Mouse (Mus musculus) stomach, postnatal 0 days (tissue): ENCODE data around the gene Nfic. TPM values are rescaled to one million over a fixed set of nuclear protein-coding genes. Genes with fewer than 3 reads are reported as not detected.
A peak's percentile ranks its signal among the peaks of the same experiment; 100 is the strongest.

Source experiments
- ATAC-seq: fragments of 200-750 bp; cut with Nextera tagmentation; 2 replicates; pipeline ENCODE4 v1.8.0; 2017; ENCODE audit not compliant: low FRiP score, low TSS enrichment
- DNase-seq: peaks from one replicate; pipeline ENCODE4 v3.0.0-alpha.2; 2016; ENCODE audit warnings: low spot score
- H3K27ac ChIP-seq: fragments of 300-500 bp; sonication (generic); replicated peaks from 2 replicates; pipeline ENCODE4 v1.5.1; 2014; ENCODE audit warnings: mild to moderate bottlenecking, control low read depth
- H3K27me3 ChIP-seq: fragments of 300-500 bp; sonication (generic); 2 replicates; pipeline ENCODE4 v1.6.1; 2014; ENCODE audit warnings: low read length; ENCODE audit not compliant: control insufficient read depth, insufficient read depth
- H3K36me3 ChIP-seq: fragments of 300-500 bp; sonication (generic); 2 replicates; pipeline ENCODE4 v1.6.1; 2014; ENCODE audit warnings: low read length, mixed read lengths; ENCODE audit not compliant: control insufficient read depth, insufficient read depth
- H3K4me1 ChIP-seq: fragments of 300-500 bp; sonication (generic); replicated peaks from 2 replicates; pipeline ENCODE4 v1.6.1; 2014; ENCODE audit warnings: antibody characterized with exemption; ENCODE audit not compliant: control insufficient read depth, insufficient read depth
- H3K4me2 ChIP-seq: fragments of 300-500 bp; sonication (generic); replicated peaks from 2 replicates; pipeline ENCODE4 v1.6.1; 2014; ENCODE audit warnings: low read depth, mild to moderate bottlenecking, control low read depth, moderate library complexity
- H3K4me3 ChIP-seq: fragments of 300-500 bp; sonication (generic); 2 replicates; pipeline ENCODE4 v1.5.1; 2014; ENCODE audit warnings: low read depth, low read length, control low read depth
- H3K9ac ChIP-seq: fragments of 300-500 bp; sonication (generic); 2 replicates; pipeline ENCODE4 v1.6.1; 2014; ENCODE audit warnings: mild to moderate bottlenecking, low read length, control low read depth, mixed read lengths
- H3K9me3 ChIP-seq: fragments of 300-500 bp; sonication (generic); 2 replicates; pipeline ENCODE4 v1.6.1; 2016; ENCODE audit warnings: low read length; ENCODE audit not compliant: control insufficient read depth
- CTCF ChIP-seq: IDR thresholded peaks from 2 replicates; pipeline ENCODE4 v1.5.1; 2016; ENCODE audit warnings: antibody characterized with exemption, low read depth, mild to moderate bottlenecking, moderate library complexity
- EP300 ChIP-seq: optimal IDR thresholded peaks from 2 replicates; pipeline ENCODE3; 2016; ENCODE audit warnings: antibody characterized with exemption
- whole genome bisulfite sequencing: fragments of 180-500 bp; shearing (Covaris S2); extraction: QIAGEN DNeasy Blood & Tissue Kit; methylation state at CpG from one replicate; pipeline ENCODE4 v1.1.7; 2014; 5-methylcytosine and 5-hydroxymethylcytosine counted together
- polyA plus RNA-seq: library from polyadenylated mRNA; unstranded; fragments of >200 nt; fragmentation: Nextera tagmentation; extraction: Ambion mirVana; gene quantifications from 2 replicates; pipeline ENCODE4 v1.2.1, GENCODE M21; 2015

The Nfic gene
- polyA plus RNA-seq, 1 experiment from 2014 or later: 40.4 TPM

DNA sequence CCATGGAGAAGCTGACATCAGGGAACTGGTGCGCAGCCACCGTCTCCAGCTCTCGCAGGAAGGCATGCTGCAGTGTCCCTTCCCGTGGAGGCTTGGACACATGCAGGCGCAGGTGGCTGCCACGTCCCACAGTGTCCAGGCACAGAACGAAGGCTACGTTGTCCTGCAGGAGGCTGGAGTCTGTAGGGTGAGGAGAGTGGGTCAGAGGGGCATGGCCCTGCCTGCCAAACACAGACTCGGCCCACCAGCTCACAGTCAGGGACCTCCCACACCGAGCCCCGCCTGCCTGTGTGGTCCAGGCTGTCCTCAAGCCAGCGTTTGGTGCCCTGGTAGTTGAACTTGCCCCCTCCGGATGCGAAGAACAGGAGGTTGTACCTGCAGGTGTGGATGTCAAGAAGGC, 34.5 kb upstream of the Nfic start:
- H3K9me3 ChIP-seq: no peaks in the 10 kb centered on the region
- TF ChIP-seq EP300 (no peak), CTCF (no peak)
- no peak overlapping the region for H3K4me2 ChIP-seq
- peaks cover 34% of the 10 kb centered on the region for H3K36me3 ChIP-seq
- 84% methylated on average over 14 of the region's 14 CpGs for WGBS
- ATAC-seq (no peak), DNase-seq (no peak)
- H3K4me1 ChIP-seq: no peaks in the 10 kb centered on the region
- H3K27ac ChIP-seq: no peak overlapping the region
- no peak overlapping the region for H3K4me3 ChIP-seq
- H3K9ac ChIP-seq: no peak overlapping the region
- no peaks in the 10 kb centered on the region for H3K27me3 ChIP-seq

- Histone ChIP-seq H3K27me3 (no peaks in the 10 kb centered on the region), H3K4me2 (no peak overlapping the region), H3K9me3 (no peaks in the 10 kb centered on the region), H3K36me3 (peaks cover 34% of the 10 kb centered on the region), H3K4me1 (no peaks in the 10 kb centered on the region), H3K9ac (no peak overlapping the region), H3K27ac (no peak overlapping the region), H3K4me3 (no peak overlapping the region)
- ATAC-seq: no peak
- no peak for TF ChIP-seq CTCF
- TF ChIP-seq EP300: no peak
- DNase-seq: no peak
- 83% methylated on average over 11 of the region's 11 CpGs for WGBS
These were observed 32.6 kb upstream of the Nfic start for GRCm38 (mm10) chr10:81488081-81488480.

DNA sequence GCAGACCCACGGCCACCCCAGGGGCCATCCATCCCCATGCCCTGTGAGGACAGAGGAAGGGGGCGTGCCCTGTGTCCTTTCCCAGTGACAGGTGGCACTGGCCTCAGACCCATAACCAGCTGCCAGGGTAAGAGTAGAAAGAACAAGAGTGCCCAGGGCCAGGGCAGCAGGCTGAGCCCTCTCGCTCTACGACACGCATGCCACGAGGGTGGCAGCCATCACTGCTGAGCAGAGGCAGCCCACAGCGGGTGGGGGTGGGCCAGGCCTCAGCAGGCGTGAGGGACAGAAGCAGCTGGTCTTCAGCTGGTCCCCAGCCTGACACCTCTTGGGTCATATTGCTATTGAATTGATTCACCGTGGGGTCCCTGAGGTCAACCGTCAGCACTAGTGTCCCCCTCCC, 31.1 kb upstream of the Nfic start:
- Histone ChIP-seq H3K4me2 (no peak overlapping the region), H3K9me3 (no peaks in the 10 kb centered on the region), H3K9ac (no peak overlapping the region), H3K4me3 (no peak overlapping the region), H3K36me3 (peaks cover 27% of the 10 kb centered on the region), H3K27me3 (no peaks in the 10 kb centered on the region; the same call in 1 of the 2 replicates), H3K27ac (no peak overlapping the region), H3K4me1 (no peaks in the 10 kb centered on the region)
- DNase-seq: no peak
- ATAC-seq: no peak
- TF ChIP-seq EP300: no peak
- TF ChIP-seq CTCF: no peak
- 88% methylated on average over 10 of the region's 10 CpGs for WGBS

DNA sequence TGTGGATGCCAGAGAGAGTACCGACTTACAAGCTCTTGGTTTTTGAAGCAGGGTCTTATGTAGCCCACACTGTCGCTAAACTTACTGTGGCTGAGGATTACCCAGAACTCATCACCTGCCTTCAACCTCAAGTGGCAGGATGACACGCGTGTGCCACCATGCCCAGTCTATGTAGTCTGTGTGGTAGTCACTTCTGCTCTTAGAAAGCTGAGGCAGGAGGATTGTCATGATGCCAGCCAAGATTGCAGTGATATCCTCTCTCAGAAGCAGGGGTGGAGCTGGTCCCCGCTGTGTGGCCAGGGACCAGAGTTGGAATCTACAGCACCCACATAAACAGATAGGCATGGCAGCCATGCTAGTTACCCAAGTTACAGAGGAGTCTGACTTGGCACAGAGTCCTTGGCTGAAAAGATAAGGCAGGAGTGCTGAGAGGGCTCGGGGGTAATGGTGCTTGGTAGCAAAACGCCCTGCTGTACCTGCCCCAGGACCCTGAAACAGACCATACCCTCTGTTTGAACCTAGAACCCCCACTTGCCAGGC, 30.1 kb upstream of the Nfic start:
- Histone ChIP-seq H3K4me1 (no peaks in the 10 kb centered on the region), H3K27ac (no peak overlapping the region), H3K36me3 (peaks cover 18% of the 10 kb centered on the region; the same call in 1 of the 2 replicates), H3K4me2 (no peak overlapping the region), H3K9ac (no peak overlapping the region), H3K9me3 (no peaks in the 10 kb centered on the region), H3K27me3 (no peaks in the 10 kb centered on the region; the same call in 1 of the 2 replicates), H3K4me3 (no peak overlapping the region)
- 68% methylated on average over 7 of the region's 7 CpGs for WGBS
- DNase-seq: no peak
- ATAC-seq: no peak
- TF ChIP-seq CTCF (no peak), EP300 (no peak)

GRCm38 (mm10) chr10:81485060-81485449, 29.6 kb upstream of the Nfic start:
- Histone ChIP-seq H3K36me3 (peaks cover 18% of the 10 kb centered on the region; the same call in 1 of the 2 replicates), H3K27ac (no peak overlapping the region), H3K9me3 (no peaks in the 10 kb centered on the region), H3K9ac (no peak overlapping the region), H3K4me1 (no peaks in the 10 kb centered on the region), H3K4me3 (no peak overlapping the region), H3K27me3 (no peaks in the 10 kb centered on the region; the same call in 1 of the 2 replicates), H3K4me2 (no peak overlapping the region)
- ATAC-seq (no peak), DNase-seq (no peak)
- 23% methylated on average over 2 of the region's 2 CpGs for WGBS
- TF ChIP-seq CTCF (peak; percentile 39), EP300 (no peak)

DNA sequence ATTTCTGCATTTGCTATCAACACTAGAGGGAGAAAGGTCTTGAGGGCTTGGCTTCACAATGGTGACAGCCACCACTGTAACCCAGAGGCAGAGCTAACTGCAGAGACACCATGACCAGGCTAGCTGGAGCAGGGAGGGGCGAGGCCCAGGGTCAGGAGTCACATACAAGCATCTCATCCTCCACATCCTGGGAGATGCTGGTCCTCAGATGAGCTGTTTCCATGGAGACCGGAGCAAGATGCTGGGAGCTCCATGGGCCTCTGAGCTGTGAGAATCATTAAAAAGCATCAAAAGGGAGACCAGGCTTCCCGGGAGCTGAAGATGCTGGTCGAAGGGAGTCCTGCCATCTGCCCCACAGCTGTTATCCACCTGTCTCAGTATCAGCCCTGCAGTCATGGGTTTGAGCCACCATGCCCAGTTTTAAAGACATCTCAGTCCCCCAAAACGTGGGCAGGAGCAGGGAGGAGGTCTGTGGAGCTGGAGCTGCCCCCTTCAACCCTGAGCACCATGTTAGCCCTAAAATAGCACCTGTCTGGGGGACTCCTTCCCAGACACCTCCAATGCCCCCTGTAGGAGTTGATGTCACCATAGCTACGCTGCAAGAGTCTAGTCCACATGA, 29.1 kb upstream of the Nfic start:
- Histone ChIP-seq H3K9ac (no peak overlapping the region), H3K36me3 (peaks cover 16% of the 10 kb centered on the region; the same call in 1 of the 2 replicates), H3K4me1 (no peaks in the 10 kb centered on the region), H3K4me2 (no peak overlapping the region), H3K4me3 (no peak overlapping the region), H3K9me3 (no peaks in the 10 kb centered on the region), H3K27ac (no peak overlapping the region), H3K27me3 (no peaks in the 10 kb centered on the region; the same call in 1 of the 2 replicates)
- 62% methylated on average over 6 of the region's 6 CpGs for WGBS
- TF ChIP-seq CTCF (no peak), EP300 (no peak)
- DNase-seq (no peak), ATAC-seq (no peak)
